Mouse (Mus musculus) hindbrain, embryonic 15.5 days (tissue): ENCODE measurements around the gene Trmt6. TPM values are rescaled to one million over a fixed set of nuclear protein-coding genes. Genes with fewer than 3 reads are reported as not detected.

Experiments used
- ATAC-seq: fragments of 200-750 bp; cut with Nextera tagmentation; 2 replicates; pipeline ENCODE4 v1.8.0; 2017; ENCODE audit warnings: low read depth, moderate number of reproducible peaks, moderate TSS enrichment; ENCODE audit not compliant: low FRiP score
- H3K27ac ChIP-seq: fragments of 300-500 bp; sonication (generic); replicated peaks from 2 replicates; pipeline ENCODE4 v1.5.1; 2015; ENCODE audit warnings: mild to moderate bottlenecking, inconsistent platforms
- H3K27me3 ChIP-seq: fragments of 300-500 bp; sonication (generic); 2 replicates; pipeline ENCODE4 v1.6.1; 2015; ENCODE audit warnings: control low read depth, inconsistent platforms
- H3K36me3 ChIP-seq: fragments of 300-500 bp; sonication (generic); 2 replicates; pipeline ENCODE4 v1.6.1; 2015; ENCODE audit warnings: control low read depth, inconsistent platforms
- H3K4me1 ChIP-seq: fragments of 300-500 bp; sonication (generic); replicated peaks from 2 replicates; pipeline ENCODE4 v1.6.1; 2015; ENCODE audit warnings: control low read depth, inconsistent platforms
- H3K4me2 ChIP-seq: fragments of 300-500 bp; sonication (generic); 2 replicates; pipeline ENCODE4 v1.6.1; 2015; ENCODE audit warnings: moderate library complexity, mild to moderate bottlenecking, inconsistent platforms
- H3K4me3 ChIP-seq: fragments of 300-500 bp; sonication (generic); 2 replicates; pipeline ENCODE4 v1.5.1; 2015; ENCODE audit warnings: mild to moderate bottlenecking, inconsistent platforms
- H3K9ac ChIP-seq: fragments of 300-500 bp; sonication (generic); 2 replicates; pipeline ENCODE4 v1.6.1; 2015; ENCODE audit warnings: inconsistent platforms
- H3K9me3 ChIP-seq: fragments of 300-500 bp; sonication (generic); 2 replicates; pipeline ENCODE4 v1.6.1; 2016; ENCODE audit warnings: control low read depth, inconsistent platforms
- WGBS: fragments of 180-500 bp; shearing (Covaris S2); methylation state at CpG from one replicate; pipeline ENCODE4 v1.1.7; 2015; 5-methylcytosine and 5-hydroxymethylcytosine counted together
- polyA plus RNA-seq: library from polyadenylated mRNA; unstranded; fragments of >200 nt; fragmentation: Nextera tagmentation; extraction: Ambion mirVana; gene quantifications from 2 replicates; pipeline ENCODE4 v1.2.1, GENCODE M21; 2015

Gene Trmt6
- polyA plus RNA-seq, 1 experiment from 2014 or later: 18.5 TPM

DNA sequence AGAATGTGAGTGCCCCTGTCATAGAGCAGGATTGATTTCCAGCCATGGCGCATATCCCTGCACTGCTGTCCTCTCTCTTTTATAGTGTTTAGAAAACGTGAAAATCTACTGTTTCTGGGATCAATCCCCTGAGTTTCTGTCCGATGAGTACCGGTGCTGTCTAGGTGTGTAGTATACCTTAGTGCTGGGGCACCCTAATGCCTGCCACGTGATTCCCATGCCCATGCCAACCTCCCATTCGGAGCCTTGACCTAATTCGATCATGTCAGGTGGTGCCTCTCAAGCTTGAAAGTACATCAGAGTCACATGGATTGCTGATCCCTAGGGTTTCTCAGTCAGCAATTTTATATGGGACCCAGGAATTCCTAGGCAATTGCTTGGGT, 21.7 kb downstream of the Trmt6 start:
- no peak overlapping the region for H3K4me2 ChIP-seq
- peaks cover 43% of the 10 kb centered on the region for H3K36me3 ChIP-seq
- no peak overlapping the region for H3K4me3 ChIP-seq
- H3K27me3 ChIP-seq: no peaks in the 10 kb centered on the region
- 90% methylated on average over 7 of the region's 7 CpGs for WGBS
- H3K27ac ChIP-seq: no peak overlapping the region
- H3K9ac ChIP-seq: no peak overlapping the region
- H3K4me1 ChIP-seq: no peaks in the 10 kb centered on the region
- no peaks in the 10 kb centered on the region for H3K9me3 ChIP-seq
- no peak for ATAC-seq

DNA sequence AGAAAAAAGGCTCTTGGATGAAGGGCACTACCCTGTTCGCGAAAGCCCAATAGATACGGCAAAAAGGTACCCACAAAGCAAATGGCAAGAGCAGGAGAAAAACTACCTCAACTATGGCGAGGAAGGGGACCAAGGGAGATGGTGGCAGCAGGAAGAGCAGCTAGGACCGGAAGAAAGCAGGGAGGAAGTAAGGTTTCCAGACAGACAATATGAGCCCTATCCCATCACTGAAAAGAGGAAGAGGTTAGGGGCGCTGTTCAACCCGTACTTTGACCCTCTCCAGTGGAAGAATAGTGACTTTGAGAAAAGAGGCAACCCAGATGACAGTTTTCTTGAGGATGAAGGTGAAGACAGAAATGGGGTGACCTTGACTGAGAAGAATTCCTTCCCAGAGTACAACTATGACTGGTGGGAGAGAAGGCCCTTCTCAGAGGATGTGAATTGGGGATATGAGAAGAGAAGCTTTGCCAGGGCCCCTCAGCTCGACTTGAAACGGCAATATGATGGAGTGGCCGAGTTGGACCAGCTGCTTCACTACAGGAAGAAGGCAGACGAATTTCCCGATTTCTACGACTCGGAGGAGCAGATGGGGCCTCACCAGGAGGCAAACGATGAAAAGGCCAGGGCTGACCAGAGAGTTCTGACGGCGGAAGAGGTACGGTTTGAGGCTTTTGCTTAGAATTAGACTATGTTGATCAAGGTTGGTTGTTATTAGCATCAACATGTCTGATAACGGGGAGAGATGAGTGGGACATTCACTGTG, 22.2 kb downstream of the Trmt6 start:
- 89% methylated on average over 19 of the region's 19 CpGs for WGBS
- H3K4me2 ChIP-seq: no peak overlapping the region
- no peaks in the 10 kb centered on the region for H3K4me1 ChIP-seq
- H3K27ac ChIP-seq: no peak overlapping the region
- H3K27me3 ChIP-seq: no peaks in the 10 kb centered on the region
- H3K9ac ChIP-seq: no peak overlapping the region
- H3K4me3 ChIP-seq: no peak overlapping the region
- H3K36me3 ChIP-seq: peaks cover 43% of the 10 kb centered on the region
- no peak for ATAC-seq
- no peaks in the 10 kb centered on the region for H3K9me3 ChIP-seq

DNA sequence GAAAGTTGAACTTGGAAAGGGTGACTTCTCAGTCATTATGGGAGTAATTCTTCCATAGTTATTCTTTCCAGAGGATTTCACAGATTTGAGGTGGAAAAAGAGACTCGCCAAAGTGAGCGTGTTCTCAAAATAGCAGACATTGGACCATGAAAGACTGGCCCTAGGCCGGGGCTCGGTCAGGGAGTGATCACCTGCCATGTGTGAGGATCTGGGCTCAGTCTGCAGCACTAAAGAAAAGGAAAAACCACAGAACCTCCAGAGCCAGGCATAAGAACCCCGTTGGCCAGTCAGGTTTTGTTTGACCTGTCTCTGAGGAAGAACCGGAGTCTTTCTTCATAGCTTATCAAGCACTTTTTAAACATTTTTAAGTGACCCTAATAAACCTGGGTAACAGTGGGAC, 31.8 kb downstream of the Trmt6 start:
- Histone ChIP-seq H3K27ac (no peak overlapping the region), H3K36me3 (no peaks in the 10 kb centered on the region), H3K9ac (no peak overlapping the region), H3K4me2 (no peak overlapping the region), H3K4me3 (no peak overlapping the region), H3K27me3 (no peaks in the 10 kb centered on the region), H3K9me3 (no peaks in the 10 kb centered on the region), H3K4me1 (peaks cover 13% of the 10 kb centered on the region; the same call in 1 of the 2 replicates)
- 88% methylated on average over 6 of the region's 6 CpGs for WGBS
- no peak for ATAC-seq

DNA sequence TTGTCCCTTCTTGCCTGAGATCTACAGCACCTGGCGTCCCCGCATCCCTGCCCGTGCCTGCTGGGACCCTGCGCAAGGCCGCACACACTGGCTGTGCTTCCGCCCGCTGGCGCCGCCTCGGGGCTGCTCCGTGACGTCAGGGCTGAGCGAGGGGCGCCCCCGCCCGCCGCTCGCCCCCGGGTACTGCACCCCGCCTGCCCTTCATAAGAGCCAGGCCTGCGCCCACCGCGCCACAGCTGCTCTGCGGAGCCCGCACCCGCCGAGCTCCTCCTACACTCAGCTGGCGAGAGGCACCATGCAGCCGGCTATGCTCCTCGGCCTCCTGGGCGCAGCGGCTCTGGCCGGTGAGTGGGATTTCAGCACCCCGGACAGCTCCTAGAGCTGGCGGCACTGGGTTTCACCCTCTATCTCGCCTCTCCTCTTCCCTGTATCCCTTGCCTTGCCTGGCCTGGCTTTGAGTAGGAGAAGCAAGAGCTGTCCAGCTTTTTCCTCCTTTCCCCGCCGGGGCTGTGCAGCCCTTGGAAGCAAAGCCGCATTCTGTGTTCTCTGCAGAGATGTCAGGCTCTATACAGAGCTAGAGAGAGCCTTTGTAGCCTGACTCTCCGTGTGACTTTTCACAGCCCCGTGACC, 34.3 kb downstream of the Trmt6 start:
- H3K36me3 ChIP-seq: no peaks in the 10 kb centered on the region
- WGBS: 0% methylated on average over 40 of the region's 41 CpGs
- H3K27me3 ChIP-seq: no peaks in the 10 kb centered on the region
- no peaks in the 10 kb centered on the region for H3K9me3 ChIP-seq
- H3K4me1 ChIP-seq: peaks cover 16% of the 10 kb centered on the region; the same call in 1 of the 2 replicates
- ATAC-seq: peak; percentile 97
- H3K4me2 ChIP-seq: peak overlapping the region; percentile 60
- H3K4me3 ChIP-seq: peak overlapping the region; percentile 45
- peak overlapping the region; percentile 60 for H3K9ac ChIP-seq
- peak overlapping the region; percentile 87 for H3K27ac ChIP-seq

DNA sequence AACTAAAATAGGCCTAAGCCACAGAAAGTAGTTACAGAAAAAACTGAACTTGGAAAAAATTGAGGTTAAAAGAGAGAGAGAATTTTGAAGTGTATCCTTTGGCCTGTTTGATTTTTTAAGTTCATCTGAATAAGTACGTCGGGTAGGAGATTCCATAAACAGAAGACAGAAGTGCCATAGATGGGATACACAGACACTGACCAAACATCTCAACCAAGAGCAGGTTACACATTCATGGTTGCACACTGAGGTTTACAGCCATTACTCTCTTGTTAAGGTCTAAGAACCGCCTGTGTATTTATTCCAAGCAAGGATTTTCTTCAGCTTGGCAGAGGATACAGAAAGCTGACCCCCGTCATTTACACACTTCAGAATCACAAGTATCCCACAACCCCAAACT, 34.9 kb downstream of the Trmt6 start, which contains the start of gene Chgb:
Gene Chgb (plus strand): TSS at position 301 of the 400 bp plus-strand sequence.
- H3K27ac ChIP-seq: peak within 1 kb of the TSS; percentile 87
- peaks cover 16% of the 10 kb centered on the region; the same call in 1 of the 2 replicates for H3K4me1 ChIP-seq
- peak within 1 kb of the TSS; percentile 60 for H3K9ac ChIP-seq
- peak within 1 kb of the TSS; percentile 60 for H3K4me2 ChIP-seq
- WGBS: 8% methylated on average over 4 of the region's 4 CpGs
- ATAC-seq: no peak
- H3K36me3 ChIP-seq: no peaks in the 10 kb centered on the region
- peak within 1 kb of the TSS; percentile 45 for H3K4me3 ChIP-seq
- no peaks in the 10 kb centered on the region for H3K27me3 ChIP-seq
- no peaks in the 10 kb centered on the region for H3K9me3 ChIP-seq

DNA sequence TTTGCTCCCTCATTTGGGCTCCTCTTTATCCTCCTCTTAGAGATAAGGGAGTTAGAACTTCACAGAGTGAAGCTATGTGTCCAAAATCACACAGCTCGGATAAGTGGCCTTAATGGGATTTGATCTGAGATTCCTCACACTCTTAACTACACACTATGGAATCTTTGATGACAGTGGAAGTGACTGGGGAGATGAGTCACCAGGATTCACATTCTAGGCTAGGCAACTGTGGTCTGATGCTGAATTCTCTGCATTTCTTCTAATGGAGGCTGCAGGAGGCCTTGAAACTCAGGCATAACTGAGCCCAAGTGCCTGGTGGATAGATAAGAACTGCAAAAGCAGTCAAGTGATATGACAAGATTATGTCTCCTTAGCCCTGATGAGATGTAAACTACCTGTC, 45.0 kb downstream of the Trmt6 start:
- Histone ChIP-seq H3K9me3 (no peaks in the 10 kb centered on the region), H3K27ac (no peak overlapping the region), H3K4me2 (no peak overlapping the region), H3K4me3 (no peak overlapping the region), H3K27me3 (no peaks in the 10 kb centered on the region), H3K36me3 (no peaks in the 10 kb centered on the region), H3K4me1 (no peaks in the 10 kb centered on the region), H3K9ac (no peak overlapping the region)
- no peak for ATAC-seq
- 82% methylated on average over 1 of the region's 1 CpGs for whole genome bisulfite sequencing

DNA sequence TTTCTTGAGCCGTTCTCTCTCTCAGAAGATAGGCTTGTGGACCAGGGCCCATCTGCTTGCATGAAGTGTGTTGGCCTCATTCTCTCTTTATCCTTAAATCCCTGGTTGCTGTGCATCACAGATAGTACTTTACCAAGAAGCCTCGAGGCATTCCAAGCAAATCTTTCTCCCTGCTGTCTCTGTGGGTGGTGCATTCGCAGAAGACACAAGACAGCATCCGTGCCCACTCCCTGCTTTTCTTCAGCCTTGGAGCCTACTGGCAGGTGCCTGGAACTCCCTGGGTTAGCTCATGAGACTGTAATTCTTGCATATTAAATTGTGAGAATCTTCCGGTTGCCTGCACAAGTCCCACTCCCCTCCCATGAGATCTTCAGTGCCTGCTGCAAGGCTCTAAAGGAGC, 57.9 kb downstream of the Trmt6 start:
- Histone ChIP-seq H3K36me3 (no peaks in the 10 kb centered on the region), H3K27me3 (no peaks in the 10 kb centered on the region), H3K4me3 (no peak overlapping the region), H3K9ac (no peak overlapping the region), H3K4me2 (no peak overlapping the region), H3K27ac (no peak overlapping the region; the same call in 1 of the 2 replicates), H3K4me1 (no peaks in the 10 kb centered on the region), H3K9me3 (no peaks in the 10 kb centered on the region)
- WGBS: 53% methylated on average over 5 of the region's 5 CpGs
- no peak for ATAC-seq

Other genes starting within 250 kb of the Trmt6 start
- 72.7 and 76.3 TPM in 2 replicates for gene Gpcpd1, start 228.3 kb downstream of the Trmt6 start, polyA plus RNA-seq
- 18.8 and 22.6 TPM in 2 replicates for gene Shld1, start 129.1 kb downstream of the Trmt6 start, polyA plus RNA-seq
- 103 and 107 TPM in 2 replicates for gene Chgb, start 34.8 kb downstream of the Trmt6 start, polyA plus RNA-seq
- gene Mcm8, start 86 bp upstream of the Trmt6 start, polyA plus RNA-seq: 5.1 and 6.1 TPM in 2 replicates
- 19.3 and 20.8 TPM in 2 replicates for gene Crls1, start 30.6 kb upstream of the Trmt6 start, polyA plus RNA-seq
- 0.49 and 0.69 TPM in 2 replicates for gene Lrrn4, start 64.8 kb upstream of the Trmt6 start, polyA plus RNA-seq
- gene Fermt1, start 129.9 kb upstream of the Trmt6 start, polyA plus RNA-seq: 0.04 TPM in 1 of 2 replicates, not detected in the other